ENCODE assay signal across 22 mouse cellular contexts in the genomic region with DNA sequence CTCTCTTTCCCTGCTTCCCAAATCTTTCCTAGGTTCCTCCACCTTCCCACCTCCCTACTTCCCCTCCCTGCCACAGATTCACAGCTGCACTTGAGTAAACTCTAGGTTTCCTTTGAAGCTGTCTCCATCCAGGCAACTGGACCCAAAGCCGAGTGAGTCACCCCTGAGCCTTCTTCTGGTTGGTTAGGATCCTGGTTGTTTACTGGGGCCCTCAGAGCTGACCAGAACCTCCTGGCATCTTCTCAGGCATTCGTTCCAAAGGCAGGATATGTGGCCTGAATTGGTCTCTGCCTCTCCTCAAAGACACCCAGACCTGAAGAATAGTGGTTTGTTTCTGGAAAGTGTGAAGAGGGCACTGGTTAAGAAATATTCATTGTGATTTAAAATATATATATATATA.
DNase-seq lines count a peak whose midpoint lies in the region; TF ChIP-seq lines count a peak whose summit lies in the region.
"Had no signal": no experiment of that assay in that cellular context is flagged by ENCODE, and none has a peak within 500 bp of the region (broad histone marks: within the 10 kb centered on the region; RNA-seq: fewer than 3 reads in every experiment).

No protein-coding gene starts in this region.

- intact Hi-C loops in gastrocnemius, adult 2 months (cut with DNase I) = no loop called here

- no peak overlapping the region for H3K4me3 ChIP-seq in gastrocnemius, adult 2 months
- H3K4me3 ChIP-seq: embryonic facial prominence, embryonic 15.5 days; forebrain, embryonic 10.5 days; heart, adult 2 months; intestine, embryonic 15.5 days; megakaryocyte, embryonic 14.5 days; stomach, embryonic 15.5 days had no signal

- peak overlapping the region; percentile 61; the same call in 1 of the 2 replicates for H3K27ac ChIP-seq in gastrocnemius, adult 2 months
- H3K27ac ChIP-seq: embryonic facial prominence, embryonic 15.5 days; forebrain, embryonic 10.5 days; heart, adult 2 months; hindbrain, embryonic 14.5 days; intestine, embryonic 15.5 days; stomach, embryonic 15.5 days had no signal

- no peak for TF ChIP-seq CTCF in gastrocnemius, adult 2 months (IDR thresholded peaks at IDR 0.05)

- DNase-seq in lung, adult 18-20 months = peak; percentile 21 to 40
- DNase-seq in lung, postnatal 4 days = no peak
- peak; percentile 18 to 22 for DNase-seq in urinary bladder, postnatal 36 days (ENCODE audit: low spot score in 2 of 2)
- DNase-seq in urinary bladder, postnatal 10 days (ENCODE audit: low spot score) = no peak
- peak; percentile 68 for DNase-seq in gastrocnemius, adult 2 months
- no peak for DNase-seq in frontal cortex, postnatal 25 days (ENCODE audit: low spot score in 2 of 2)
- no peak for DNase-seq in retina, embryonic 14.5 days (ENCODE audit: low spot score)
- DNase-seq: cerebellum, adult 18-20 months; cerebellum, postnatal 25 days; forebrain, postnatal 0 days; heart, postnatal 10 days; lung, embryonic 14.5 days; right cerebral cortex, postnatal 25 days; thymus, adult 18-20 months; thymus, postnatal 4 days had no signal

Comparison
In these comparisons a context has a peak if more than half of its experiments do, and no peak if none do; other contexts are left out.
1. DNase-seq: peak in lung, adult 18-20 months (2 of 2), urinary bladder, postnatal 36 days (2 of 2) and gastrocnemius, adult 2 months (single experiment); none in lung, postnatal 4 days (0 of 2), urinary bladder, postnatal 10 days (single experiment), frontal cortex, postnatal 25 days (0 of 2) and retina, embryonic 14.5 days (single experiment).